Mouse (Mus musculus) kidney, embryonic 14.5 days (tissue): ENCODE measurements around the gene Tspyl4. TPM values are rescaled to one million over a fixed set of nuclear protein-coding genes. Genes with fewer than 3 reads are reported as not detected.

Experiments
- ATAC-seq: fragments of 200-750 bp; cut with Nextera tagmentation; 2 replicates; pipeline ENCODE4 v1.8.0; 2017; ENCODE audit warnings: moderate number of reproducible peaks, mild to moderate bottlenecking, moderate TSS enrichment, moderate library complexity; ENCODE audit not compliant: low FRiP score, low TSS enrichment
- H3K27ac ChIP-seq: fragments of 300-500 bp; sonication (generic); 2 replicates; pipeline ENCODE4 v1.5.1; 2014; ENCODE audit warnings: low read depth, mild to moderate bottlenecking, low read length, moderate library complexity, mixed read lengths
- H3K27me3 ChIP-seq: fragments of 300-500 bp; sonication (generic); 2 replicates; pipeline ENCODE4 v1.6.1; 2014; ENCODE audit warnings: mild to moderate bottlenecking, low read length; ENCODE audit not compliant: control insufficient read depth, insufficient read depth
- H3K36me3 ChIP-seq: fragments of 300-500 bp; sonication (generic); 2 replicates; pipeline ENCODE4 v1.6.1; 2014; ENCODE audit warnings: low read length, mixed read lengths; ENCODE audit not compliant: control insufficient read depth, insufficient read depth
- H3K4me1 ChIP-seq: fragments of 300-500 bp; sonication (generic); 2 replicates; pipeline ENCODE4 v1.6.1; 2014; ENCODE audit warnings: low read length, mixed read lengths; ENCODE audit not compliant: control insufficient read depth, insufficient read depth
- H3K4me2 ChIP-seq: fragments of 300-500 bp; sonication (generic); replicated peaks from 2 replicates; pipeline ENCODE4 v1.6.1; 2014; ENCODE audit warnings: low read depth, mild to moderate bottlenecking, low read length
- H3K4me3 ChIP-seq: fragments of 300-500 bp; sonication (generic); 2 replicates; pipeline ENCODE4 v1.5.1; 2014; ENCODE audit warnings: mild to moderate bottlenecking, low read length
- H3K9ac ChIP-seq: fragments of 300-500 bp; sonication (generic); 2 replicates; pipeline ENCODE4 v1.6.1; 2014; ENCODE audit warnings: low read depth, mild to moderate bottlenecking, low read length, moderate library complexity
- H3K9me3 ChIP-seq: fragments of 300-500 bp; sonication (generic); 2 replicates; pipeline ENCODE4 v1.6.1; 2016; ENCODE audit warnings: low read length; ENCODE audit not compliant: control insufficient read depth
- WGBS: fragments of 180-500 bp; shearing (Covaris S2); extraction: QIAGEN DNeasy Blood & Tissue Kit; methylation state at CpG from one replicate; pipeline ENCODE4 v1.1.7; 2014; 5-methylcytosine and 5-hydroxymethylcytosine counted together
- polyA plus RNA-seq: library from polyadenylated mRNA; unstranded; fragments of >200 nt; fragmentation: Nextera tagmentation; extraction: Ambion mirVana; gene quantifications from 2 replicates; pipeline ENCODE4 v1.2.1, GENCODE M21; 2014

Gene Tspyl4
- polyA plus RNA-seq, 1 experiment from 2014 or later, result 4.7 TPM

- H3K4me1 ChIP-seq, result peaks cover 16% of the 10 kb centered on the region; the same call in 1 of the 2 replicates
- no peaks in the 10 kb centered on the region for H3K27me3 ChIP-seq
- peak overlapping the region; percentile 80 for H3K4me2 ChIP-seq
- peak overlapping the region; percentile 85 for H3K4me3 ChIP-seq
- no peak overlapping the region for H3K27ac ChIP-seq
- peak; percentile 15; the same call in 1 of the 2 replicates for ATAC-seq
- no peaks in the 10 kb centered on the region for H3K36me3 ChIP-seq
- H3K9me3 ChIP-seq, result no peaks in the 10 kb centered on the region
- WGBS, result 19% methylated on average over 14 of the region's 14 CpGs
- peak overlapping the region; percentile 94 for H3K9ac ChIP-seq
Measured at GRCm38 (mm10) chr10:34281211-34281961, 15.9 kb upstream of the Tspyl4 start.

GRCm38 (mm10) chr10:34281962-34282388 lies 15.3 kb upstream of the Tspyl4 start, which contains the start of gene Tspyl1:
Gene Tspyl1 (plus strand): TSS chr10:34282190.
- Histone ChIP-seq H3K9me3 (no peaks in the 10 kb centered on the region), H3K4me2 (peak within 1 kb of the TSS; percentile 80), H3K4me3 (peak within 1 kb of the TSS; percentile 85), H3K27ac (peak within 1 kb of the TSS; percentile 20; the same call in 1 of the 2 replicates), H3K36me3 (peaks cover under 1% of the 10 kb centered on the region; the same call in 1 of the 2 replicates), H3K27me3 (no peaks in the 10 kb centered on the region), H3K9ac (peak within 1 kb of the TSS; percentile 94), H3K4me1 (peaks cover 16% of the 10 kb centered on the region; the same call in 1 of the 2 replicates)
- WGBS, result 0% methylated on average over 38 of the region's 38 CpGs
- peak; percentile 98 for ATAC-seq

- peak overlapping the region; percentile 94 for H3K9ac ChIP-seq
- H3K4me3 ChIP-seq, result peak overlapping the region; percentile 85
- H3K27me3 ChIP-seq, result no peaks in the 10 kb centered on the region
- WGBS, result 3% methylated on average over 47 of the region's 47 CpGs
- peak overlapping the region; percentile 20; the same call in 1 of the 2 replicates for H3K27ac ChIP-seq
- no peaks in the 10 kb centered on the region for H3K9me3 ChIP-seq
- peak overlapping the region; percentile 80 for H3K4me2 ChIP-seq
- peaks cover 6% of the 10 kb centered on the region for H3K36me3 ChIP-seq
- H3K4me1 ChIP-seq, result peaks cover 16% of the 10 kb centered on the region; the same call in 1 of the 2 replicates
- peak; percentile 60 for ATAC-seq
Measured at GRCm38 (mm10) chr10:34282420-34283238, 14.6 kb upstream of the Tspyl4 start.

- peak overlapping the region; percentile 96 for H3K4me2 ChIP-seq
- WGBS, result 4% methylated on average over 13 of the region's 13 CpGs
- H3K9me3 ChIP-seq, result no peaks in the 10 kb centered on the region
- no peak overlapping the region; the same call in 1 of the 2 replicates for H3K27ac ChIP-seq
- H3K27me3 ChIP-seq, result no peaks in the 10 kb centered on the region
- H3K9ac ChIP-seq, result peak overlapping the region; percentile 64
- peak overlapping the region; percentile 75 for H3K4me3 ChIP-seq
- no peaks in the 10 kb centered on the region for H3K36me3 ChIP-seq
- no peak for ATAC-seq
- H3K4me1 ChIP-seq, result peaks cover 10% of the 10 kb centered on the region; the same call in 1 of the 2 replicates
Measured at GRCm38 (mm10) chr10:34296911-34297298, 337 bp upstream of the Tspyl4 start.

GRCm38 (mm10) chr10:34297980-34298753 lies 925 bp downstream of the Tspyl4 start:
- 43% methylated on average over 25 of the region's 25 CpGs for WGBS
- H3K27ac ChIP-seq, result no peak overlapping the region; the same call in 1 of the 2 replicates
- H3K27me3 ChIP-seq, result no peaks in the 10 kb centered on the region
- H3K9me3 ChIP-seq, result no peaks in the 10 kb centered on the region
- H3K9ac ChIP-seq, result peak overlapping the region; percentile 64
- peak overlapping the region; percentile 75 for H3K4me3 ChIP-seq
- no peak; the same call in 1 of the 2 replicates for ATAC-seq
- peaks cover 10% of the 10 kb centered on the region; the same call in 1 of the 2 replicates for H3K4me1 ChIP-seq
- H3K4me2 ChIP-seq, result peak overlapping the region; percentile 96
- H3K36me3 ChIP-seq, result no peaks in the 10 kb centered on the region

GRCm38 (mm10) chr10:34300368-34300767 lies 3.1 kb downstream of the Tspyl4 start:
- Histone ChIP-seq H3K9me3 (no peaks in the 10 kb centered on the region), H3K36me3 (no peaks in the 10 kb centered on the region), H3K4me1 (peaks cover 10% of the 10 kb centered on the region; the same call in 1 of the 2 replicates), H3K4me2 (peak overlapping the region; percentile 11; the same call in 1 of the 2 replicates), H3K27me3 (no peaks in the 10 kb centered on the region), H3K27ac (no peak overlapping the region), H3K9ac (no peak overlapping the region), H3K4me3 (no peak overlapping the region)
- 28% methylated on average over 5 of the region's 5 CpGs for WGBS
- no peak for ATAC-seq

- no peak overlapping the region for H3K27ac ChIP-seq
- H3K4me2 ChIP-seq, result no peak overlapping the region
- H3K27me3 ChIP-seq, result no peaks in the 10 kb centered on the region
- no peaks in the 10 kb centered on the region for H3K36me3 ChIP-seq
- no peak for ATAC-seq
- no peak overlapping the region for H3K4me3 ChIP-seq
- no peak overlapping the region for H3K9ac ChIP-seq
- H3K4me1 ChIP-seq, result no peaks in the 10 kb centered on the region
- no peaks in the 10 kb centered on the region for H3K9me3 ChIP-seq
Measured at GRCm38 (mm10) chr10:34307070-34307469, 9.8 kb downstream of the Tspyl4 start.

GRCm38 (mm10) chr10:34309915-34310685 lies 12.9 kb downstream of the Tspyl4 start:
- Histone ChIP-seq H3K27ac (no peak overlapping the region), H3K36me3 (no peaks in the 10 kb centered on the region), H3K4me3 (no peak overlapping the region), H3K9ac (no peak overlapping the region), H3K9me3 (no peaks in the 10 kb centered on the region), H3K4me1 (no peaks in the 10 kb centered on the region), H3K4me2 (no peak overlapping the region), H3K27me3 (no peaks in the 10 kb centered on the region)
- WGBS, result 90% methylated on average over 9 of the region's 9 CpGs
- ATAC-seq, result no peak
